Mouse (Mus musculus) kidney, postnatal 36 days (tissue): ENCODE data around the gene Aplp1.
A peak's percentile ranks its signal among the peaks of the same experiment; 100 is the strongest.
"Not testable (repeated sequence)": the region's sequence is repeated elsewhere in the genome, so short reads cannot be mapped to it uniquely, and the experiment has no call there.

ENCODE experiments used
- DNase-seq, 2 experiments: peaks; one replicate each; pipeline ENCODE4 v3.0.0; 2021 to 2022; ENCODE audit warnings: mixed read lengths in 2 of 2

Aplp1 gene

GRCm38 (mm10) chr7:30444971-30445751 is at the start of gene Aplp1:
Aplp1 (minus strand) TSS chr7:30445535.
- DNase-seq, result peak; percentile 33 to 79

- peak; percentile 63 to 87 for DNase-seq
These were observed 48.1 kb upstream of the Aplp1 start, which contains the start of gene Prodh2 for GRCm38 (mm10) chr7:30493401-30493931. Prodh2 (plus strand) TSS chr7:30493622.

GRCm38 (mm10) chr7:30492765-30493164 is 47.4 kb upstream of the Aplp1 start:
- DNase-seq, result peak; percentile 87 to 93

- no peak for DNase-seq
These were observed 45.6 kb upstream of the Aplp1 start for GRCm38 (mm10) chr7:30490957-30491307.

- DNase-seq, result peak in 1 of 2 experiments; percentile 66
These were observed 45.1 kb upstream of the Aplp1 start for GRCm38 (mm10) chr7:30490251-30490956.

GRCm38 (mm10) chr7:30484250-30484649 is 38.9 kb upstream of the Aplp1 start:
- DNase-seq, result peak in 1 of 2 experiments; percentile 70

GRCm38 (mm10) chr7:30477415-30478381 is 32.4 kb upstream of the Aplp1 start:
- DNase-seq, result no peak

GRCm38 (mm10) chr7:30476136-30476535 is 30.8 kb upstream of the Aplp1 start:
- DNase-seq, result not testable (repeated sequence)

- DNase-seq, result no peak
These were observed 29.7 kb upstream of the Aplp1 start for GRCm38 (mm10) chr7:30474999-30475398.

- DNase-seq, result peak in 1 of 2 experiments; percentile 68
These were observed 27.1 kb upstream of the Aplp1 start for GRCm38 (mm10) chr7:30472411-30472810.

- DNase-seq, result no peak
These were observed 19.5 kb upstream of the Aplp1 start for GRCm38 (mm10) chr7:30464816-30465300.

GRCm38 (mm10) chr7:30463996-30464395 is 18.7 kb upstream of the Aplp1 start:
- DNase-seq, result no peak

- DNase-seq, result no peak
These were observed 18.2 kb upstream of the Aplp1 start for GRCm38 (mm10) chr7:30463568-30463967.

GRCm38 (mm10) chr7:30459484-30459883 is 14.1 kb upstream of the Aplp1 start:
- no peak for DNase-seq

- DNase-seq, result peak in 1 of 2 experiments; percentile 12
These were observed 12.4 kb upstream of the Aplp1 start, which contains the start of the genes Kirrel2 and Nphs1 for GRCm38 (mm10) chr7:30457629-30458330. Kirrel2 (minus strand) TSS chr7:30457690. Nphs1 (plus strand) TSS chr7:30458315.

- no peak for DNase-seq
These were observed 11.7 kb upstream of the Aplp1 start for GRCm38 (mm10) chr7:30456911-30457628.

- DNase-seq, result no peak
These were observed 11.2 kb upstream of the Aplp1 start for GRCm38 (mm10) chr7:30456487-30456886.

GRCm38 (mm10) chr7:30454259-30454658 is 8.9 kb upstream of the Aplp1 start:
- no peak for DNase-seq

- peak; percentile 60 to 79 for DNase-seq
These were observed 8.4 kb upstream of the Aplp1 start for GRCm38 (mm10) chr7:30453766-30454165.

- no peak for DNase-seq
These were observed 8.0 kb upstream of the Aplp1 start for GRCm38 (mm10) chr7:30453327-30453726.

- no peak for DNase-seq
These were observed 4.9 kb upstream of the Aplp1 start for GRCm38 (mm10) chr7:30450241-30450640.
